Mouse (Mus musculus) thymus, adult 2 months (tissue): ENCODE results near the gene Ganc.

Source experiments
- CTCF ChIP-seq: fragments of 200-500 bp; IDR thresholded peaks from 2 replicates; pipeline ENCODE4 v1.5.1; 2012; ENCODE audit warnings: mild to moderate bottlenecking, control low read depth, low read length, moderate library complexity, borderline replicate concordance; ENCODE audit not compliant: control insufficient read depth, poor library complexity, insufficient read depth; ENCODE audit errors: extremely low read depth
- POLR2A ChIP-seq: fragments of 200-500 bp; IDR thresholded peaks from 2 replicates; pipeline ENCODE4 v1.6.1; 2012; ENCODE audit warnings: mild to moderate bottlenecking, low read length, control low read depth, moderate library complexity; ENCODE audit not compliant: control insufficient read depth, poor library complexity, insufficient read depth; ENCODE audit errors: extremely low read depth

- no peak for TF ChIP-seq CTCF
- no peak for TF ChIP-seq POLR2A
Measured at GRCm38 (mm10) chr2:120403653-120403985, at the start of gene Ganc.
